Mouse (Mus musculus) liver, postnatal 0 days (tissue): ENCODE measurements around the gene Gm49425.

Source experiments
- CTCF ChIP-seq: sonication (generic); IDR thresholded peaks from 2 replicates; pipeline ENCODE4 v1.5.1; 2016; ENCODE audit warnings: antibody characterized with exemption, low read depth
- EP300 ChIP-seq: IDR thresholded peaks from 2 replicates; pipeline ENCODE4 v1.6.1; 2016; ENCODE audit warnings: antibody characterized with exemption, low read depth, mild to moderate bottlenecking

GRCm38 (mm10) chr15:101522556-101523232, 5.6 kb upstream of the Gm49425 start:
- TF ChIP-seq CTCF (no peak), EP300 (no peak)
